Comparison of ENCODE assay signal across 18 mouse cellular contexts in the genomic region with DNA sequence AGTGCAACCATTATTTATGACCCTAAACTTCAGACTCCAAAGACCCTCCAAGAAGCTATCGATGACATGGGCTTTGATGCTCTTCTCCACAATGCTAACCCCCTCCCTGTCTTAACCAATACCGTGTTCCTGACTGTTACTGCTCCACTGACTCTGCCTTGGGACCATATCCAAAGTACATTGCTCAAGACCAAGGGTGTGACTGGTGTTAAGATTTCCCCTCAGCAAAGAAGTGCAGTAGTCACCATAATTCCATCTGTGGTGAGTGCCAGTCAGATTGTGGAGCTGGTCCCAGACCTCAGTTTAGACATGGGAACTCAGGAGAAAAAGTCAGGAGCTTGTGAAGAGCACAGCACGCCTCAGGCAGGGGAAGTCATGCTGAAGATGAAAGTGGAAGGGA. TPM values are rescaled to one million over a fixed set of nuclear protein-coding genes. Genes with fewer than 3 reads are reported as not detected.
DNase-seq lines count a peak whose midpoint lies in the region.
"Had no signal": no experiment of that assay in that cellular context is flagged by ENCODE, and none has a peak within 500 bp of the region (broad histone marks: within the 10 kb centered on the region; RNA-seq: fewer than 3 reads in every experiment).

No protein-coding gene starts in this region.

- H3K4me1 ChIP-seq in midbrain, embryonic 10.5 days, result peaks cover 5% of the 10 kb centered on the region; the same call in 1 of the 2 replicates
- H3K4me1 ChIP-seq: heart, embryonic 15.5 days; midbrain, embryonic 15.5 days had no signal

- H3K27ac ChIP-seq in midbrain, embryonic 10.5 days (replicated peaks), result no peak overlapping the region
- H3K27ac ChIP-seq: heart, embryonic 15.5 days; macrophage; midbrain, embryonic 15.5 days had no signal

- 88% methylated on average over 3 of the region's 3 CpGs for WGBS in midbrain, embryonic 10.5 days

- no peaks in the 10 kb centered on the region for H3K9me3 ChIP-seq in midbrain, embryonic 10.5 days (replicated peaks)
- H3K9me3 ChIP-seq: heart, embryonic 15.5 days; midbrain, embryonic 15.5 days had no signal

- H3K27me3 ChIP-seq in midbrain, embryonic 10.5 days (ENCODE audit: low read depth, poor library complexity, severe bottlenecking), result peaks cover 58% of the 10 kb centered on the region
- H3K27me3 ChIP-seq: heart, embryonic 15.5 days; midbrain, embryonic 15.5 days had no signal

- H3K36me3 ChIP-seq in midbrain, embryonic 10.5 days, result peaks cover 11% of the 10 kb centered on the region
- H3K36me3 ChIP-seq: heart, embryonic 15.5 days; midbrain, embryonic 15.5 days had no signal

- H3K4me3 ChIP-seq in midbrain, embryonic 10.5 days, result no peak overlapping the region
- H3K4me3 ChIP-seq: heart, embryonic 15.5 days; midbrain, embryonic 15.5 days had no signal

- DNase-seq in gastrocnemius, adult 8-10 months (ENCODE audit: low spot score in 2 of 2), result peak; percentile 6 to 9
- no peak for DNase-seq in gastrocnemius, postnatal 36 days
- peak; percentile 7 for DNase-seq in urinary bladder, postnatal 14 days (ENCODE audit: low spot score)
- DNase-seq in urinary bladder, postnatal 25 days (ENCODE audit: low spot score), result no peak
- peak; percentile 25 for DNase-seq in kidney, postnatal 14 days
- DNase-seq in spleen, postnatal 4 days (ENCODE audit: low spot score in 2 of 2), result no peak
- DNase-seq in embryo, embryonic 9.5 days (ENCODE audit: extremely low spot score), result no peak
- no peak for DNase-seq in midbrain, embryonic 10.5 days (ENCODE audit: low spot score)
- DNase-seq: adrenal gland, postnatal 36 days; cerebellum, postnatal 25 days; layer of hippocampus, adult 9-11 months; right cerebral cortex, postnatal 4 days; thymus, postnatal 4 days had no signal

- intact Hi-C loops in gastrocnemius, postnatal 36 days (cut with DNase I), result no loop called here

RNA-seq across cellular contexts. Expression of a gene that starts 57.9 kb away (rescaled TPM):
- under 1 TPM in 3 of 4 experiments, not detected in 1; 0.07 to 0.32 (median 0.16) TPM for total RNA-seq in gastrocnemius, adult 8-10 months (2022)
- total RNA-seq in gastrocnemius, postnatal 36 days (2021), result under 1 TPM; 0.23 to 0.44 TPM
- 0.17 and 0.24 TPM in 2 replicates for polyA plus RNA-seq in midbrain, embryonic 10.5 days (2016; fragmentation: Nextera tagmentation; extraction: Ambion mirVana)
- total RNA-seq: ES-E14 had no signal
- polyA plus RNA-seq: C2C12 had no signal

RNA-seq across cellular contexts. Expression of a gene that starts 58.1 kb away (rescaled TPM):
- total RNA-seq in gastrocnemius, adult 8-10 months (2022), result 1 to 10 TPM; 7.1 to 8.3 (median 7.6) TPM
- total RNA-seq in gastrocnemius, postnatal 36 days (2021), result 1 to 10 TPM; 5.9 to 7.5 TPM
- polyA plus RNA-seq in midbrain, embryonic 10.5 days (2016; fragmentation: Nextera tagmentation; extraction: Ambion mirVana), result 19.7 and 22.6 TPM in 2 replicates

Comparison
In these comparisons a context has a peak if more than half of its experiments do, and no peak if none do; other contexts are left out.
1. DNase-seq: peak in gastrocnemius, adult 8-10 months (2 of 2), urinary bladder, postnatal 14 days (single experiment) and kidney, postnatal 14 days (single experiment); none in gastrocnemius, postnatal 36 days (0 of 2), urinary bladder, postnatal 25 days (single experiment), spleen, postnatal 4 days (0 of 2), embryo, embryonic 9.5 days (single experiment) and midbrain, embryonic 10.5 days (single experiment).